Mouse (Mus musculus) forebrain, postnatal 0 days (tissue): ENCODE results near the gene Zfp97. TPM values are rescaled to one million over a fixed set of nuclear protein-coding genes. Genes with fewer than 3 reads are reported as not detected.
"Not testable (repeated sequence)": the region's sequence is repeated elsewhere in the genome, so short reads cannot be mapped to it uniquely, and the experiment has no call there.

Source experiments
- ATAC-seq: fragments of 200-750 bp; cut with Nextera tagmentation; 2 replicates; pipeline ENCODE4 v1.8.0; 2017; ENCODE audit warnings: mild to moderate bottlenecking, moderate library complexity
- DNase-seq: peaks from one replicate; pipeline ENCODE4 v3.0.0-alpha.2; 2015
- H3K27ac ChIP-seq: fragments of 300-500 bp; sonication (generic); 2 replicates; pipeline ENCODE4 v1.5.1; 2014; ENCODE audit warnings: low read depth, mild to moderate bottlenecking, antibody characterized with exemption, low read length, moderate library complexity, mixed read lengths
- H3K27me3 ChIP-seq: fragments of 300-500 bp; sonication (generic); 2 replicates; pipeline ENCODE4 v1.6.1; 2014; ENCODE audit warnings: mild to moderate bottlenecking, low read length, mixed read lengths; ENCODE audit not compliant: insufficient read depth
- H3K36me3 ChIP-seq: fragments of 300-500 bp; sonication (generic); 2 replicates; pipeline ENCODE4 v1.6.1; 2014; ENCODE audit warnings: mild to moderate bottlenecking, moderate library complexity; ENCODE audit not compliant: insufficient read depth
- H3K4me1 ChIP-seq: fragments of 300-500 bp; sonication (generic); 2 replicates; pipeline ENCODE4 v1.6.1; 2014; ENCODE audit warnings: antibody characterized with exemption; ENCODE audit not compliant: insufficient read depth
- H3K4me2 ChIP-seq: fragments of 300-500 bp; sonication (generic); 2 replicates; pipeline ENCODE4 v1.6.1; 2014; ENCODE audit warnings: low read depth, mild to moderate bottlenecking, moderate library complexity
- H3K4me3 ChIP-seq: fragments of 300-500 bp; sonication (generic); 2 replicates; pipeline ENCODE4 v1.5.1; 2014; ENCODE audit warnings: low read depth, low read length, mixed read lengths
- H3K9ac ChIP-seq: fragments of 300-500 bp; sonication (generic); 2 replicates; pipeline ENCODE4 v1.6.1; 2014; ENCODE audit warnings: mild to moderate bottlenecking
- H3K9me3 ChIP-seq: fragments of 300-500 bp; sonication (generic); 2 replicates; pipeline ENCODE4 v1.6.1; 2016; ENCODE audit warnings: low read length
- CTCF ChIP-seq: sonication (generic); IDR thresholded peaks from 2 replicates; pipeline ENCODE4 v1.5.1; 2016; ENCODE audit warnings: antibody characterized with exemption, control low read depth, low read depth
- WGBS: fragments of 180-500 bp; shearing (Covaris S2); extraction: QIAGEN DNeasy Blood & Tissue Kit; methylation state at CpG from one replicate; pipeline ENCODE4 v1.1.7; 2014; 5-methylcytosine and 5-hydroxymethylcytosine counted together
- polyA plus RNA-seq: library from polyadenylated mRNA; unstranded; fragments of >200 nt; fragmentation: Nextera tagmentation; extraction: Ambion mirVana; gene quantifications from 2 replicates; pipeline ENCODE4 v1.2.1, GENCODE M21; 2015
- total RNA-seq: library from RNA; depleted of rRNA; stranded (reverse); fragments of >200 nt; gene quantifications from 2 replicates; pipeline ENCODE4 v1.2.3, GENCODE M21; 2014; rRNA removed

Zfp97 gene
- total RNA-seq (5.0 and 5.2 TPM in 2 replicates), polyA plus RNA-seq (2.4 and 3.0 TPM in 2 replicates)

- H3K4me2 ChIP-seq, H3K36me3 ChIP-seq, H3K4me3 ChIP-seq, H3K27ac ChIP-seq, H3K27me3 ChIP-seq, H3K4me1 ChIP-seq, H3K9ac ChIP-seq, DNase-seq, H3K9me3 ChIP-seq: not testable (repeated sequence)
- ATAC-seq = peak; percentile 100
- WGBS = no CpG with 5 or more reads among the region's 8 CpGs
Measured at GRCm38 (mm10) chr17:17120830-17121502, at the start of gene Zfp97. TSS of gene Zfp97 (plus strand) at chr17:17121415.

- H3K4me3 ChIP-seq, H3K36me3 ChIP-seq, H3K27ac ChIP-seq, H3K9me3 ChIP-seq, H3K27me3 ChIP-seq, H3K9ac ChIP-seq, H3K4me2 ChIP-seq, H3K4me1 ChIP-seq, DNase-seq: not testable (repeated sequence)
- no CpG with 5 or more reads among the region's 8 CpGs for WGBS
- peak; percentile 100 for ATAC-seq
Measured at GRCm38 (mm10) chr17:17178757-17179413, 57.7 kb downstream of the Zfp97 start.

GRCm38 (mm10) chr17:17194761-17195160, 73.5 kb downstream of the Zfp97 start:
- not testable (repeated sequence) for H3K9ac ChIP-seq, DNase-seq, H3K36me3 ChIP-seq, H3K4me1 ChIP-seq, H3K27ac ChIP-seq, H3K4me2 ChIP-seq, H3K27me3 ChIP-seq, H3K4me3 ChIP-seq, ATAC-seq
- peaks cover 16% of the 10 kb centered on the region; the same call in 1 of the 2 replicates for H3K9me3 ChIP-seq

GRCm38 (mm10) chr17:17195178-17195577, 74.0 kb downstream of the Zfp97 start:
- Histone ChIP-seq H3K36me3 (no peaks in the 10 kb centered on the region), H3K27me3 (no peaks in the 10 kb centered on the region), H3K9me3 (peaks cover 20% of the 10 kb centered on the region; the same call in 1 of the 2 replicates), H3K27ac (no peak overlapping the region), H3K9ac (no peak overlapping the region), H3K4me2 (no peak overlapping the region), H3K4me1 (no peaks in the 10 kb centered on the region), H3K4me3 (no peak overlapping the region)
- no peak for TF ChIP-seq CTCF
- DNase-seq = no peak
- ATAC-seq = no peak

GRCm38 (mm10) chr17:17196111-17196510, 74.9 kb downstream of the Zfp97 start:
- H3K36me3 ChIP-seq, H3K4me3 ChIP-seq, H3K9ac ChIP-seq, DNase-seq, H3K4me1 ChIP-seq, H3K4me2 ChIP-seq, H3K27me3 ChIP-seq, H3K27ac ChIP-seq, ATAC-seq: not testable (repeated sequence)
- peaks cover 28% of the 10 kb centered on the region; the same call in 1 of the 2 replicates for H3K9me3 ChIP-seq
- WGBS = 96% methylated on average over 3 of the region's 3 CpGs

Other genes starting within 250 kb of the Zfp97 start
- gene Zfp960, start 57.3 kb upstream of the Zfp97 start, total RNA-seq = 3.5 and 5.2 TPM in 2 replicates
- gene Zfp960, start 57.3 kb upstream of the Zfp97 start, polyA plus RNA-seq = 2.3 and 3.0 TPM in 2 replicates